Mouse (Mus musculus) hindbrain, embryonic 14.5 days (tissue): ENCODE data around the gene Ankrd45. TPM values are rescaled to one million over a fixed set of nuclear protein-coding genes. Genes with fewer than 3 reads are reported as not detected.
A peak's percentile ranks its signal among the peaks of the same experiment; 100 is the strongest.
"Not testable (repeated sequence)": the region's sequence is repeated elsewhere in the genome, so short reads cannot be mapped to it uniquely, and the experiment has no call there.

Source experiments
- ATAC-seq: fragments of 200-750 bp; cut with Nextera tagmentation; 2 replicates; pipeline ENCODE4 v1.8.0; 2017; ENCODE audit warnings: moderate number of reproducible peaks, mild to moderate bottlenecking, moderate TSS enrichment, moderate library complexity; ENCODE audit not compliant: low FRiP score
- DNase-seq: peaks from one replicate; pipeline ENCODE4 v3.0.0-alpha.2; 2015; ENCODE audit warnings: low spot score
- H3K27ac ChIP-seq: fragments of 300-500 bp; sonication (generic); 2 replicates; pipeline ENCODE4 v1.5.1; 2014; ENCODE audit warnings: mild to moderate bottlenecking, moderate library complexity
- H3K27me3 ChIP-seq: fragments of 300-500 bp; sonication (generic); 2 replicates; pipeline ENCODE4 v1.6.1; 2014; ENCODE audit warnings: mild to moderate bottlenecking, low read length, mixed read lengths; ENCODE audit not compliant: control insufficient read depth, insufficient read depth
- H3K36me3 ChIP-seq: fragments of 300-500 bp; sonication (generic); replicated peaks from 2 replicates; pipeline ENCODE4 v1.6.1; 2014; ENCODE audit not compliant: control insufficient read depth, insufficient read depth
- H3K4me1 ChIP-seq: fragments of 300-500 bp; sonication (generic); replicated peaks from 2 replicates; pipeline ENCODE4 v1.6.1; 2014; ENCODE audit warnings: antibody characterized with exemption, low read length, mixed read lengths; ENCODE audit not compliant: control insufficient read depth, insufficient read depth
- H3K4me2 ChIP-seq: fragments of 300-500 bp; sonication (generic); replicated peaks from 2 replicates; pipeline ENCODE4 v1.6.1; 2014; ENCODE audit warnings: mild to moderate bottlenecking, moderate library complexity
- H3K4me3 ChIP-seq: fragments of 300-500 bp; sonication (generic); replicated peaks from 2 replicates; pipeline ENCODE4 v1.5.1; 2014; ENCODE audit warnings: mild to moderate bottlenecking, low read length
- H3K9ac ChIP-seq: fragments of 300-500 bp; sonication (generic); 2 replicates; pipeline ENCODE4 v1.6.1; 2014
- H3K9me3 ChIP-seq: fragments of 300-500 bp; sonication (generic); 2 replicates; pipeline ENCODE4 v1.6.1; 2016; ENCODE audit warnings: low read length; ENCODE audit not compliant: control insufficient read depth
- WGBS: fragments of 180-500 bp; shearing (Covaris S2); extraction: QIAGEN DNeasy Blood & Tissue Kit; methylation state at CpG from one replicate; pipeline ENCODE4 v1.1.7; 2014; 5-methylcytosine and 5-hydroxymethylcytosine counted together
- polyA plus RNA-seq: library from polyadenylated mRNA; unstranded; fragments of >200 nt; fragmentation: Nextera tagmentation; extraction: Ambion mirVana; gene quantifications from 2 replicates; pipeline ENCODE4 v1.2.1, GENCODE M21; 2014

Gene Ankrd45
- polyA plus RNA-seq, 1 experiment from 2014 or later: 25.1 TPM

- ATAC-seq (no peak), DNase-seq (no peak)
- 90% methylated on average over 2 of the region's 2 CpGs for WGBS
- Histone ChIP-seq H3K9me3 (no peaks in the 10 kb centered on the region), H3K27me3 (0 out of 2 replicates have a peak, but pooled peaks cover 4% of the 10 kb centered on the region), H3K9ac (no peak overlapping the region), H3K4me3 (no peak overlapping the region), H3K4me1 (peaks cover 7% of the 10 kb centered on the region; the same call in 1 of the 2 replicates), H3K27ac (no peak overlapping the region), H3K36me3 (no peaks in the 10 kb centered on the region), H3K4me2 (no peak overlapping the region)
Observed at GRCm38 (mm10) chr1:161139496-161139895, 3.0 kb upstream of the Ankrd45 start.

DNA sequence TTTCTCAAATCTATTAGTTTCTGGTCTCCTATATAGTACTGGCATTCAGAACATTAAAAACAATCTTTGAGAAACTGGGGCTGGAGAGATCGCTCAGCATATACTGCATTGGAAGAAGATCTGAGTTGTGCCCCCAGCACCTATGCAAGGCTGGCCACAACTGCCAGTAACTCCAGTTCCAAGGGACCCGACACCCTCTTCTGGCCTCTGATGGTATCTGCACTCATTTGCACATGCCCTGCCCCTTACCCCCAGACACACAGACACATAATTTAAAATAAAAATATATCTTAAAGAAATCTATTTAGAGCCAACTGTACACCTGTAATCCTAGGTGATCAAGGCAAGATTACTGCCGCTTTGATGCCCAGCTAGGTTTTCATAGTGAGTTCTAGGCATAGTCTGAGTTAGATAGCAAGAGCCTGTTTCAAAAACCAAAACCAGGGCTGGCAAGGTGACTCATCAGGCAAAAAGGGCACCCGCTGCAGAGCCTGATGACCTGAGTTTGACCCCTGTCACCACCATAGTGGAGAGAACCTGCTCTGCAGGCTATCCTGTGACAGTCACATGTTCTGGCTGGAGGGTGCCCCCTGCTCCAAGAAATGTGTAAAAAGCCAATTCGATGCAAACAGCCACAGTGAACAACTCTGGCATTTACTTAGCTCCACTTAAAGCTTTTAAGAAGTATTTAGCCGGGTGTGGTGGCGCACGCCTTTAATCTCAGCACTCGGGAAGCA, 2.3 kb upstream of the Ankrd45 start:
- H3K27ac ChIP-seq: no peak overlapping the region
- no peak for ATAC-seq
- H3K9me3 ChIP-seq: no peaks in the 10 kb centered on the region
- H3K36me3 ChIP-seq: no peaks in the 10 kb centered on the region
- H3K9ac ChIP-seq: no peak overlapping the region
- H3K4me2 ChIP-seq: no peak overlapping the region
- peaks cover 7% of the 10 kb centered on the region; the same call in 1 of the 2 replicates for H3K4me1 ChIP-seq
- no peak overlapping the region for H3K4me3 ChIP-seq
- 83% methylated on average over 9 of the region's 9 CpGs for WGBS
- no peak for DNase-seq
- 0 out of 2 replicates have a peak, but pooled peaks cover 4% of the 10 kb centered on the region for H3K27me3 ChIP-seq

DNA sequence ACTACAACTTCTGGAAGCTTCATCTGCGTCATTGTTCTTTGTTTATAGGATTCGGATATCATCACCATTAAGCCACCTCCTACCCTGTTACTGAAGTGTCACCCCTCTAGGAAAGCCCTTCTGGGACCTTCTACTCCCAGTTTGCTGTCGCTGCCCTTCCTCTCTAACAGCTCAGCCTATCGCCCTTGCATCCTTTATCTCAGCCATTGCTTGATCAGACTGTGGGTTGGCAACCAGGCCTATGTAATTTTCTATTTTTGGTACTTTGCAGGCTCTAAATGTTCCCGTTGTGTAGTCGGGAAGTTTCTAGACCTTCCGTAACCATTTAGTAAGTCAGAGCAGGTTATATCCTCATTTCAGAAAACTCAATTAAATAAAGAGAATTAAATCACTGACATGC, 725 bp downstream of the Ankrd45 start:
- peak overlapping the region; percentile 42 for H3K4me3 ChIP-seq
- no peaks in the 10 kb centered on the region for H3K36me3 ChIP-seq
- peaks cover 7% of the 10 kb centered on the region; the same call in 1 of the 2 replicates for H3K4me1 ChIP-seq
- 0 out of 2 replicates have a peak, but pooled peaks cover 4% of the 10 kb centered on the region for H3K27me3 ChIP-seq
- H3K9me3 ChIP-seq: no peaks in the 10 kb centered on the region
- 91% methylated on average over 7 of the region's 7 CpGs for WGBS
- H3K4me2 ChIP-seq: peak overlapping the region; percentile 66
- H3K9ac ChIP-seq: peak overlapping the region; percentile 55; the same call in 1 of the 2 replicates
- ATAC-seq (no peak), DNase-seq (no peak)
- H3K27ac ChIP-seq: no peak overlapping the region

GRCm38 (mm10) chr1:161145611-161146010, 3.1 kb downstream of the Ankrd45 start:
- H3K27ac ChIP-seq, H3K36me3 ChIP-seq, ATAC-seq, H3K4me3 ChIP-seq, H3K4me2 ChIP-seq, DNase-seq, H3K27me3 ChIP-seq, H3K9ac ChIP-seq, H3K9me3 ChIP-seq, H3K4me1 ChIP-seq: not testable (repeated sequence)
- 86% methylated on average over 8 of the region's 8 CpGs for WGBS

DNA sequence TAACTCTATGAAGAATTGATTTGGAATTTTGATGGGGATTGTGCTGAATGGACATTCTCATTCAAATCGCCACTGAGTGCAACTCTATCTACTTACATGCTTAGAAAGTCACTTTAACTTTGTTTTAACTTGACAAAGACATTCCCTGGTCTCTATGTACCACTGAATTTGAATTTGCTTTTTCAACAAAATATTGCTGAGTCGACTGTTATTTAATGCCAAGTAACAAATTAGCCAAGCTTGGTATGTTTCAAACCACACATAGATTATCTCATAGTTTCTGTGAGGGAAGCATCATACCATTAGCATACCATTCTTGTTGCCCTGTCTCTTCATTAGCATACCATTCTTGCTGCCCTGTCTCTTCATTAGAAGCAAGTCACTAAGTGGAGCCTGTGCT, 5.4 kb downstream of the Ankrd45 start:
- Histone ChIP-seq H3K9me3 (no peaks in the 10 kb centered on the region), H3K4me3 (no peak overlapping the region), H3K36me3 (no peaks in the 10 kb centered on the region), H3K4me1 (peaks cover 5% of the 10 kb centered on the region; the same call in 1 of the 2 replicates), H3K9ac (no peak overlapping the region), H3K4me2 (no peak overlapping the region), H3K27ac (no peak overlapping the region), H3K27me3 (no peaks in the 10 kb centered on the region)
- no peak for ATAC-seq
- WGBS: 77% methylated on average over 2 of the region's 2 CpGs
- DNase-seq: no peak

GRCm38 (mm10) chr1:161151098-161151497, 8.6 kb downstream of the Ankrd45 start:
- Histone ChIP-seq H3K9me3 (no peaks in the 10 kb centered on the region), H3K9ac (no peak overlapping the region), H3K27me3 (no peaks in the 10 kb centered on the region), H3K4me3 (no peak overlapping the region), H3K4me1 (no peaks in the 10 kb centered on the region), H3K27ac (no peak overlapping the region), H3K4me2 (no peak overlapping the region), H3K36me3 (no peaks in the 10 kb centered on the region)
- no peak for ATAC-seq
- DNase-seq: no peak
- WGBS: 77% methylated on average over 6 of the region's 6 CpGs

DNA sequence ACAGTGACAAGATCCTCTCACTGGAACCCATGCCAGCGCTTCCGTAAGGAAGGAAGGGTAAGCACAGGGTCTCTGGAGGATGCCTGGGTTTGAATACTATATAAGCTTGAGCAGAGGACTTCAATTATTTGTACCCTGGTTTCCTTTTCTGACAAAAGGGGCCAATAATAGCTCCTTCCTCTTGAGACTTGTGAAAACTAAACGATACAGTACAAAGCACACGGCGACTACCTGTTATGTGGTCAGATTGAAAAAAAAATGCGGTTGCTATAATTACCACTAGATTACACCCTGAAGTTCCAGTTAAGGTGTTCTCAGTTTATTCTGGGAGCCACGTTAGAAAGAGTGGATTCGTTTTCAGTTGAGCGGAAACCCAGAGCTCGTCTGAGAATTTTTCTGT, 14.1 kb downstream of the Ankrd45 start:
- ATAC-seq (no peak), DNase-seq (no peak)
- H3K4me3 ChIP-seq: no peak overlapping the region
- no peak overlapping the region for H3K9ac ChIP-seq
- H3K9me3 ChIP-seq: no peaks in the 10 kb centered on the region
- H3K4me1 ChIP-seq: no peaks in the 10 kb centered on the region
- 87% methylated on average over 10 of the region's 10 CpGs for WGBS
- H3K4me2 ChIP-seq: no peak overlapping the region
- H3K27ac ChIP-seq: no peak overlapping the region
- H3K27me3 ChIP-seq: no peaks in the 10 kb centered on the region
- no peaks in the 10 kb centered on the region for H3K36me3 ChIP-seq

DNA sequence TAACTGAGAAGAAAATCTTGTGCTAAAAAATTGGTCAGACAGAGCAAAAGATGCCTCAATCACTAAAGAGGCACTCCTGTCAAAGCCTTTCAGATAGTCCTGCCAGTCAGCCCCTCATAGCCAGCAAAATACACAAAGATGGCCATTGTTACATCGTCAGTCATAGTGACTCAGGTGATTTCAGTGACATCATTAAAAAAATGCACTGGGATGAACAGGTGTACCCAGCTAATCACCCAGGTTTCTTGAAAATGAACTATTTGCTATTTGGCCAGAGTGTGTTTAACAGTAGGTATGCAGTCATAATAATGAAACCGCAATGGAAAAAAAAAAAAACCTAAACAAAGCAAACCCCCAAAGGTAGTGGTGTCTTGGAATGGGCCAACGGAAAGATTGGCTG, 16.7 kb downstream of the Ankrd45 start, which contains the start of gene Tex50:
Gene Tex50, minus strand, starts transcription at position 101 of the 400 bp plus-strand sequence.
- Histone ChIP-seq H3K4me3 (no peak within 1 kb of the TSS), H3K36me3 (no peaks in the 10 kb centered on the region; the same call in 1 of the 2 replicates), H3K27me3 (no peaks in the 10 kb centered on the region), H3K4me2 (no peak within 1 kb of the TSS), H3K27ac (no peak within 1 kb of the TSS), H3K4me1 (no peaks in the 10 kb centered on the region), H3K9me3 (0 out of 2 replicates have a peak, but pooled peaks cover 3% of the 10 kb centered on the region), H3K9ac (no peak within 1 kb of the TSS)
- ATAC-seq: no peak
- WGBS: 89% methylated on average over 3 of the region's 3 CpGs
- no peak for DNase-seq

- ATAC-seq: no peak
- no peaks in the 10 kb centered on the region; the same call in 1 of the 2 replicates for H3K36me3 ChIP-seq
- 76% methylated on average over 4 of the region's 4 CpGs for WGBS
Observed at GRCm38 (mm10) chr1:161160266-161160665, 17.8 kb downstream of the Ankrd45 start.

More at GRCm38 (mm10) chr1:161160266-161160665, 17.8 kb downstream of the Ankrd45 start:
- Histone ChIP-seq H3K4me3 (no peak overlapping the region), H3K4me2 (no peak overlapping the region), H3K9me3 (0 out of 2 replicates have a peak, but pooled peaks cover 3% of the 10 kb centered on the region), H3K27me3 (no peaks in the 10 kb centered on the region), H3K27ac (no peak overlapping the region), H3K4me1 (no peaks in the 10 kb centered on the region), H3K9ac (no peak overlapping the region)
- DNase-seq: no peak
